Mouse (Mus musculus) liver, embryonic 12.5 days (tissue): ENCODE data around the gene Ltbp4. TPM values are rescaled to one million over a fixed set of nuclear protein-coding genes. Genes with fewer than 3 reads are reported as not detected.

ENCODE experiments used
- ATAC-seq: fragments of 200-750 bp; cut with Nextera tagmentation; 2 replicates; pipeline ENCODE4 v1.8.0; 2017; ENCODE audit warnings: moderate number of reproducible peaks, mild to moderate bottlenecking, moderate library complexity
- H3K27ac ChIP-seq: fragments of 300-500 bp; sonication (generic); 2 replicates; pipeline ENCODE4 v1.5.1; 2016; ENCODE audit warnings: mild to moderate bottlenecking
- H3K27me3 ChIP-seq: fragments of 300-500 bp; sonication (generic); replicated peaks from 2 replicates; pipeline ENCODE4 v1.6.1; 2016; ENCODE audit warnings: mild to moderate bottlenecking, moderate library complexity
- H3K36me3 ChIP-seq: fragments of 300-500 bp; sonication (generic); 2 replicates; pipeline ENCODE4 v1.6.1; 2016; ENCODE audit warnings: mild to moderate bottlenecking, moderate library complexity
- H3K4me1 ChIP-seq: fragments of 300-500 bp; sonication (generic); 2 replicates; pipeline ENCODE4 v1.6.1; 2016
- H3K4me2 ChIP-seq: fragments of 300-500 bp; sonication (generic); 2 replicates; pipeline ENCODE4 v1.6.1; 2016; ENCODE audit warnings: mild to moderate bottlenecking, moderate library complexity
- H3K4me3 ChIP-seq: fragments of 300-500 bp; sonication (generic); 2 replicates; pipeline ENCODE4 v1.5.1; 2016; ENCODE audit warnings: mild to moderate bottlenecking, moderate library complexity
- H3K9ac ChIP-seq: fragments of 300-500 bp; sonication (generic); 2 replicates; pipeline ENCODE4 v1.6.1; 2016; ENCODE audit warnings: mild to moderate bottlenecking, moderate library complexity
- H3K9me3 ChIP-seq: fragments of 300-500 bp; sonication (generic); replicated peaks from 2 replicates; pipeline ENCODE4 v1.6.1; 2016; ENCODE audit warnings: mild to moderate bottlenecking, moderate library complexity
- WGBS: fragments of 180-500 bp; shearing (Covaris S2); methylation state at CpG from one replicate; pipeline ENCODE4 v1.1.7; 2016; ENCODE audit not compliant: insufficient replicate concordance; 5-methylcytosine and 5-hydroxymethylcytosine counted together
- polyA plus RNA-seq: library from polyadenylated mRNA; unstranded; fragments of >200 nt; fragmentation: Nextera tagmentation; extraction: Ambion mirVana; gene quantifications from 2 replicates; pipeline ENCODE4 v1.2.1, GENCODE M21; 2016

Gene Ltbp4
- polyA plus RNA-seq, 1 experiment from 2014 or later, result 5.7 TPM

- H3K27ac ChIP-seq, result peak overlapping the region; percentile 89
- 16% methylated on average over 4 of the region's 4 CpGs for WGBS
- peak overlapping the region; percentile 78 for H3K9ac ChIP-seq
- peaks cover 33% of the 10 kb centered on the region for H3K36me3 ChIP-seq
- H3K4me3 ChIP-seq, result peak overlapping the region; percentile 78
- H3K27me3 ChIP-seq, result no peaks in the 10 kb centered on the region; the same call in 1 of the 2 replicates
- ATAC-seq, result peak; percentile 74
- H3K4me1 ChIP-seq, result peaks cover 40% of the 10 kb centered on the region
- no peaks in the 10 kb centered on the region for H3K9me3 ChIP-seq
- H3K4me2 ChIP-seq, result peak overlapping the region; percentile 91
These were observed 17.3 kb upstream of the Ltbp4 start for GRCm38 (mm10) chr7:27354783-27355182.

GRCm38 (mm10) chr7:27354144-27354543 is 16.7 kb upstream of the Ltbp4 start:
- Histone ChIP-seq H3K4me2 (peak overlapping the region; percentile 91), H3K27me3 (no peaks in the 10 kb centered on the region; the same call in 1 of the 2 replicates), H3K36me3 (peaks cover 39% of the 10 kb centered on the region), H3K9me3 (no peaks in the 10 kb centered on the region), H3K4me3 (peak overlapping the region; percentile 78), H3K9ac (peak overlapping the region; percentile 78), H3K27ac (peak overlapping the region; percentile 89), H3K4me1 (peaks cover 40% of the 10 kb centered on the region)
- no peak for ATAC-seq
- 18% methylated on average over 6 of the region's 6 CpGs for WGBS

GRCm38 (mm10) chr7:27345444-27345843 is 8.0 kb upstream of the Ltbp4 start:
- Histone ChIP-seq H3K27ac (no peak overlapping the region), H3K4me1 (no peaks in the 10 kb centered on the region), H3K9ac (no peak overlapping the region), H3K36me3 (peaks cover 69% of the 10 kb centered on the region), H3K27me3 (peaks cover 2% of the 10 kb centered on the region), H3K4me3 (no peak overlapping the region), H3K9me3 (no peaks in the 10 kb centered on the region), H3K4me2 (no peak overlapping the region)
- peak; percentile 25; the same call in 1 of the 2 replicates for ATAC-seq
- WGBS, result 32% methylated on average over 6 of the region's 6 CpGs

GRCm38 (mm10) chr7:27342595-27342994 is 5.1 kb upstream of the Ltbp4 start:
- H3K27me3 ChIP-seq, result peaks cover 30% of the 10 kb centered on the region
- H3K4me2 ChIP-seq, result no peak overlapping the region
- no peak overlapping the region for H3K9ac ChIP-seq
- no peak for ATAC-seq
- 0 out of 2 replicates have a peak, but pooled peaks cover 4% of the 10 kb centered on the region for H3K4me1 ChIP-seq
- H3K27ac ChIP-seq, result no peak overlapping the region
- no peak overlapping the region for H3K4me3 ChIP-seq
- H3K36me3 ChIP-seq, result peaks cover 43% of the 10 kb centered on the region
- WGBS, result 37% methylated on average over 4 of the region's 4 CpGs
- no peaks in the 10 kb centered on the region for H3K9me3 ChIP-seq

- H3K4me1 ChIP-seq, result peaks cover 21% of the 10 kb centered on the region
- H3K27ac ChIP-seq, result no peak overlapping the region
- 38% methylated on average over 7 of the region's 7 CpGs for WGBS
- H3K4me3 ChIP-seq, result no peak overlapping the region
- H3K4me2 ChIP-seq, result no peak overlapping the region
- no peak overlapping the region for H3K9ac ChIP-seq
- no peaks in the 10 kb centered on the region for H3K9me3 ChIP-seq
- H3K36me3 ChIP-seq, result peaks cover 24% of the 10 kb centered on the region
- no peak for ATAC-seq
- peaks cover 61% of the 10 kb centered on the region for H3K27me3 ChIP-seq
These were observed 2.0 kb upstream of the Ltbp4 start for GRCm38 (mm10) chr7:27339519-27339918.

GRCm38 (mm10) chr7:27339114-27339513 is 1.6 kb upstream of the Ltbp4 start:
- Histone ChIP-seq H3K4me3 (no peak overlapping the region), H3K27me3 (peaks cover 65% of the 10 kb centered on the region), H3K4me1 (peaks cover 25% of the 10 kb centered on the region), H3K36me3 (peaks cover 20% of the 10 kb centered on the region), H3K9ac (no peak overlapping the region), H3K27ac (no peak overlapping the region), H3K4me2 (no peak overlapping the region), H3K9me3 (no peaks in the 10 kb centered on the region)
- 63% methylated on average over 4 of the region's 4 CpGs for whole genome bisulfite sequencing
- no peak for ATAC-seq

- ATAC-seq, result peak; percentile 65
- Histone ChIP-seq H3K9ac (no peak overlapping the region), H3K27ac (no peak overlapping the region)
These were observed 1.3 kb downstream of the Ltbp4 start for GRCm38 (mm10) chr7:27335928-27336823.

GRCm38 (mm10) chr7:27335011-27335720 is 2.3 kb downstream of the Ltbp4 start:
- Histone ChIP-seq H3K9me3 (no peaks in the 10 kb centered on the region), H3K4me1 (peaks cover 62% of the 10 kb centered on the region), H3K4me2 (no peak overlapping the region), H3K27me3 (peaks cover 99% of the 10 kb centered on the region), H3K27ac (no peak overlapping the region), H3K9ac (no peak overlapping the region), H3K36me3 (no peaks in the 10 kb centered on the region), H3K4me3 (no peak overlapping the region)
- no peak for ATAC-seq
- WGBS, result 45% methylated on average over 15 of the region's 15 CpGs

More at GRCm38 (mm10) chr7:27335928-27336823, 1.3 kb downstream of the Ltbp4 start:
- no peaks in the 10 kb centered on the region for H3K36me3 ChIP-seq
- H3K9me3 ChIP-seq, result no peaks in the 10 kb centered on the region
- peaks cover 52% of the 10 kb centered on the region for H3K4me1 ChIP-seq
- WGBS, result 3% methylated on average over 47 of the region's 47 CpGs
- peak overlapping the region; percentile 51 for H3K4me2 ChIP-seq
- H3K27me3 ChIP-seq, result peaks cover 94% of the 10 kb centered on the region
- peak overlapping the region; percentile 6 for H3K4me3 ChIP-seq

- no peak for ATAC-seq
- peak overlapping the region; percentile 27; the same call in 1 of the 2 replicates for H3K4me2 ChIP-seq
- no peaks in the 10 kb centered on the region for H3K36me3 ChIP-seq
- H3K27ac ChIP-seq, result no peak overlapping the region
- no peak overlapping the region for H3K9ac ChIP-seq
- H3K4me1 ChIP-seq, result peaks cover 69% of the 10 kb centered on the region
- no peaks in the 10 kb centered on the region for H3K9me3 ChIP-seq
- no peak overlapping the region for H3K4me3 ChIP-seq
- WGBS, result 3% methylated on average over 32 of the region's 32 CpGs
- H3K27me3 ChIP-seq, result peaks cover 100% of the 10 kb centered on the region
These were observed 3.0 kb downstream of the Ltbp4 start for GRCm38 (mm10) chr7:27334405-27334911.

GRCm38 (mm10) chr7:27333316-27333941 is 4.1 kb downstream of the Ltbp4 start:
- ATAC-seq, result no peak
- Histone ChIP-seq H3K36me3 (no peaks in the 10 kb centered on the region), H3K27ac (no peak overlapping the region), H3K4me1 (peaks cover 73% of the 10 kb centered on the region), H3K4me2 (peak overlapping the region; percentile 66), H3K4me3 (peak overlapping the region; percentile 41), H3K9ac (peak overlapping the region; percentile 14; the same call in 1 of the 2 replicates), H3K27me3 (peaks cover 100% of the 10 kb centered on the region), H3K9me3 (no peaks in the 10 kb centered on the region)
- WGBS, result 4% methylated on average over 38 of the region's 77 CpGs

- Histone ChIP-seq H3K9me3 (no peaks in the 10 kb centered on the region), H3K27ac (no peak overlapping the region), H3K27me3 (peaks cover 100% of the 10 kb centered on the region), H3K4me1 (peaks cover 68% of the 10 kb centered on the region), H3K4me2 (peak overlapping the region; percentile 66), H3K4me3 (peak overlapping the region; percentile 41), H3K9ac (no peak overlapping the region), H3K36me3 (no peaks in the 10 kb centered on the region)
- 4% methylated on average over 30 of the region's 39 CpGs for WGBS
- peak; percentile 16; the same call in 1 of the 2 replicates for ATAC-seq
These were observed 4.9 kb downstream of the Ltbp4 start for GRCm38 (mm10) chr7:27332353-27333199.
